Mouse (Mus musculus): Measurements from ENCODE around the gene Spata48. TPM values are rescaled to one million over a fixed set of nuclear protein-coding genes. Genes with fewer than 3 reads are reported as not detected.

The Spata48 gene
- 5.3 and 11.8 TPM in 2 replicates for polyA plus RNA-seq (2012; ENCODE audit: low replicate concordance)

DNA sequence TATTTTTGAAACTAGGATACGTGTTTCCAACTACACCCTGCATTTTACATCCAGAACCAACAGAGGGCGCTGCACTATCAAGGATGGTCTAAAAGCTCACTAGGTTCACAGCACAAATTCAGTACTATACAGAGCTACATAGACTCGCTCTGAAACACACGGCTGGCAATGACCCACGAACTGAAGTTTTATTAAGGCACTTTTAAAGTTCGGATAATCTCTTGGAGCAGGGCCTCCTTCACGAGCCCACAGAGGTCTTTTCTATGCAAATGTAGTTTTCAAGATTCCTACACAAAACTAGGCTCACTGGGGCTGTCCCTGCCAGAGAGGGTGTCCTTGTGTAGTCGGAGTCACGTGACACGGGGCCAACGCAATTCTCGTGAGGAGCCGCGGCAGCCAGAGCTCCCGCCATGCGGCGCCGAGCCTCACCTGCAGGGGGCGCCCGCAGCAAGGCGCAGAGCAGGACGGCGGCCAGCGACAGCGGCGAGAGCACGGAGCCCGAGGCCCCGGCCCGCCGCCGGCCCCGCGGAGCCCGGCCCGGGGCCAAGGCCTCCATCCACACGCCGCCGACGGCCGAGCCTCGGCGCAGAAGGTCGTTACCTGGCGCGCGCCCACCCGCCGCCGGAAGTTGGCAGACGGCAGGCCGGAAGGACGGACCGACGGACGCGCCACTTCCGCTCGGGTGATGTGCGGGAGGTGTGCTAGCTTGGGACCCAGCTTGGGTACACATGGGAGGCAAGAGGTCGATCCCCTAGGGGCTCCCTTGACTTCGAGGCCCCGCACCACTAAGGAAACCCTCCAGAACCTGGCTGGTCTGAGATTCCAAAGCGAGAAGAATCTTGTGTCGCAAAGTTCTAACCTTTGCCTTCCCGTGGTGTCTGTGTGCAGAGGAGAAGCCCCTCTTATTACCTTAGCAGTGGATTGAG lies at the start of gene Spata48, which contains the start of gene Zpbp:
Spata48 (plus strand) TSS at position 460 of the 926 bp plus-strand sequence.
Zpbp (minus strand) TSS at position 774 of the 926 bp plus-strand sequence.

Other genes with a start within 250 kb of the Spata48 start
- 0.09 and 0.11 TPM in 2 replicates for gene Zpbp, start 314 bp downstream of the Spata48 start, polyA plus RNA-seq (2012; ENCODE audit: low replicate concordance)
- gene 4930512M02Rik, start 165.7 kb downstream of the Spata48 start, polyA plus RNA-seq (2012; ENCODE audit: low replicate concordance): not detected in 2 replicates
- gene Ikzf1, start 222.9 kb downstream of the Spata48 start, polyA plus RNA-seq (2012; ENCODE audit: low replicate concordance): 427 and 463 TPM in 2 replicates